Mouse (Mus musculus) CH12.LX (cell line): Measurements from ENCODE around the gene Mpzl1.

ENCODE experiments used
- CTCF ChIP-seq, 2 experiments: IDR thresholded peaks in 1 of 2; conservative IDR thresholded peaks in 1 of 2; 2 replicates each; pipeline ENCODE4 v1.5.1; 2011 to 2012; ENCODE audit warnings: low read depth in 2 of 2, low read length in 2 of 2, improper control_type of control experiment in 1 of 2, inconsistent platforms in 1 of 2, mild to moderate bottlenecking in 1 of 2, moderate library complexity in 1 of 2
- E2F4 ChIP-seq: IDR thresholded peaks from 2 replicates; pipeline ENCODE4 v1.6.1; 2011; ENCODE audit warnings: low read depth, low read length, improper control_type of control experiment; ENCODE audit not compliant: insufficient replicate concordance
- EP300 ChIP-seq: IDR thresholded peaks from 2 replicates; pipeline ENCODE4 v1.6.1; 2011; ENCODE audit warnings: low read length, improper control_type of control experiment
- MAFK ChIP-seq: IDR thresholded peaks from 2 replicates; pipeline ENCODE4 v1.6.1; 2011; ENCODE audit warnings: low read length, improper control_type of control experiment; ENCODE audit not compliant: insufficient replicate concordance
- MAX ChIP-seq: IDR thresholded peaks from 2 replicates; pipeline ENCODE4 v1.6.1; 2011; ENCODE audit warnings: low read length, improper control_type of control experiment
- MXI1 ChIP-seq: IDR thresholded peaks from 2 replicates; pipeline ENCODE4 v1.6.1; 2011; ENCODE audit warnings: mild to moderate bottlenecking, low read depth, low read length, improper control_type of control experiment
- MYC ChIP-seq: IDR thresholded peaks from 2 replicates; pipeline ENCODE4 v1.6.1; 2011; ENCODE audit warnings: low read depth, mild to moderate bottlenecking, improper control_type of control experiment, low read length
- NRF1 ChIP-seq: IDR thresholded peaks from 2 replicates; pipeline ENCODE4 v1.6.1; 2014; ENCODE audit warnings: low read depth, mild to moderate bottlenecking, inconsistent platforms, low read length, improper control_type of control experiment, moderate library complexity
- POLR2A ChIP-seq: IDR thresholded peaks from 2 replicates; pipeline ENCODE4 v1.6.1; 2011; ENCODE audit warnings: low read depth, mild to moderate bottlenecking, improper control_type of control experiment, low read length
- POLR2AphosphoS2 ChIP-seq: IDR thresholded peaks from 2 replicates; pipeline ENCODE4 v1.6.1; 2011; ENCODE audit warnings: low read depth, low read length, improper control_type of control experiment
- RCOR1 ChIP-seq: conservative IDR thresholded peaks from 2 replicates; pipeline ENCODE4 v1.6.1; 2012; ENCODE audit warnings: low read depth, mild to moderate bottlenecking, inconsistent platforms, low read length, improper control_type of control experiment
- SIN3A ChIP-seq: IDR thresholded peaks from 2 replicates; pipeline ENCODE4 v1.6.1; 2012; ENCODE audit warnings: low read length, improper control_type of control experiment, inconsistent platforms
- SMC3 ChIP-seq: IDR thresholded peaks from 2 replicates; pipeline ENCODE4 v1.6.1; 2011; ENCODE audit warnings: low read depth, low read length, improper control_type of control experiment
- ZC3H11A ChIP-seq: IDR thresholded peaks from 2 replicates; pipeline ENCODE4 v1.6.1; 2012; ENCODE audit warnings: low read depth, mild to moderate bottlenecking, inconsistent platforms, low read length, improper control_type of control experiment

- TF ChIP-seq CTCF (conservative IDR thresholded peaks at IDR 0.05 in 1 of 2, IDR thresholded peaks at IDR 0.05 in 1 of 2; ENCODE audit: low read depth in 2 of 2, low read length in 2 of 2) (no peak), SIN3A (no peak), EP300 (no peak), SMC3 (no peak), MXI1 (no peak), NRF1 (no peak), MYC (no peak), ZC3H11A (no peak), MAFK (no peak), RCOR1 (no peak), MAX (no peak), POLR2AphosphoS2 (no peak), E2F4 (no peak), POLR2A (no peak)
These were observed 34.6 kb upstream of the Mpzl1 start for GRCm38 (mm10) chr1:165668904-165669303.
